Mouse (Mus musculus): Measurements from ENCODE around the gene Carns1. TPM values are rescaled to one million over a fixed set of nuclear protein-coding genes. Genes with fewer than 3 reads are reported as not detected.
A peak's percentile ranks its signal among the peaks of the same experiment; 100 is the strongest.

Carns1 gene
- total RNA-seq, 2 experiments from 2014 or later: 65.5 to 69.4 TPM

DNA sequence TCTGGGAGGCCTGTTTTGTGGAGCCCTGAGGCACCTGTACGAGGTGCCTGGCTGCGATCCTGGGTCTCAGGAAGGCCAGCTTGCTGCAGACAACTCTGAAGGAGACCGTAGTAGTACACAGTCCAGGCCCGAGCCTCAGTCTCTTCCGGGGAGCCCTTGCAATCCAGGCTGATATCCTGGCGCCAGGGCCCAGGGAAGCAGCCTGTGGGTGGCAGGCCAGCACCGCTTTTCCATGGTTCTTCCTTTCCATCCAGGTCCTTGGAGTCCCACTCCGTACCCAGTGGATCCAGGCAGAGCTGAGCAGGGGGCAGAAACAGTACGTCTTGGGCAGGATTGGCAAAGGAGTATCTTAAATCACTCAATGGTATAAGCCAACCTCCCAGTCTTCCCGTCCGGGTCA is 2.4 kb downstream of the Carns1 start:
- no peak for DNase-seq (ENCODE audit: low spot score in 2 of 2)

DNA sequence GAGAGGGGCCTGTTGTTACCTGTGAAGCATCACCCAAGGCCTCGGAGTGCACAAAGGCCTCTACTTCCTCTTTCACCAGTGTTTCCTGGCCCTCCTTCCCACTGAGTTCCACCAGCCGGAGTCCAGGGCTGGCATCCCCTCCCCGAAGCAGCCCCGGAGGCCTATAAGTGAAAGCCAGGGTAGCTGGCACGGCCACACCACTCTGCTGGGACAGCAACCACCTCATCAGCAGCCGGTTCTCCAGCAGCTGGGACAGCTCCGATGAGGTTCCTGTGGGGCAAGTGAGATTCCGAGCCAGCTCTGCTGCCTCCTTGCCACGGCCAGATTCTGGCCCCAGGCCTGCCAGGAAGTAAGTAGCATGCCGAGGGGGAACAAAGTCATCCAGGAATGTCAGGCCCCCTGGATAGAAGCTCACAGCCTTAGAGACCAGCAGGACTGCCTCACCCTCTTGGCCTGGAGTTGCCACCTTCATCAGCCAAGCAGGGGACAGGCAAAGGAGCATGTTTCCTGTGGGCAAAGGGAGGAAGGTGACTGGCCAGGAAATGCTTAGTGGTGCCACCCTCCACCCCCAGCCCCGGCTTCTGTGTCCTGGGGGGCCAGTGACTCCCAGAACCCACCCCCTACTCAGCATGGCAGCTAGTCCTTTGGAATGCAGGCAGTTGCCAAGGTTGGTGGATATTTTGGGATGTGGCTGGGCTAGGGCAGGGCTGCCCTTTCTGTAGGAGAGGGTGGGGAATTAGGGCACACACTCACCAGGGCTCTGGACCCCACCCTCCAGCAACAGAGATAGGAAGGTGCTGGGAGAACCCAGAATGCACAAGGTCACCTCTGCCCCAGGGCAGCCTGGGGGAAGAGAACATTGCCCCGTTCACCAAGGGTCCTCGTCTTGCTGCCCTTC is 3.6 kb downstream of the Carns1 start:
- DNase-seq (ENCODE audit: low spot score in 2 of 2): peak in 1 of 2 experiments; percentile 61

DNA sequence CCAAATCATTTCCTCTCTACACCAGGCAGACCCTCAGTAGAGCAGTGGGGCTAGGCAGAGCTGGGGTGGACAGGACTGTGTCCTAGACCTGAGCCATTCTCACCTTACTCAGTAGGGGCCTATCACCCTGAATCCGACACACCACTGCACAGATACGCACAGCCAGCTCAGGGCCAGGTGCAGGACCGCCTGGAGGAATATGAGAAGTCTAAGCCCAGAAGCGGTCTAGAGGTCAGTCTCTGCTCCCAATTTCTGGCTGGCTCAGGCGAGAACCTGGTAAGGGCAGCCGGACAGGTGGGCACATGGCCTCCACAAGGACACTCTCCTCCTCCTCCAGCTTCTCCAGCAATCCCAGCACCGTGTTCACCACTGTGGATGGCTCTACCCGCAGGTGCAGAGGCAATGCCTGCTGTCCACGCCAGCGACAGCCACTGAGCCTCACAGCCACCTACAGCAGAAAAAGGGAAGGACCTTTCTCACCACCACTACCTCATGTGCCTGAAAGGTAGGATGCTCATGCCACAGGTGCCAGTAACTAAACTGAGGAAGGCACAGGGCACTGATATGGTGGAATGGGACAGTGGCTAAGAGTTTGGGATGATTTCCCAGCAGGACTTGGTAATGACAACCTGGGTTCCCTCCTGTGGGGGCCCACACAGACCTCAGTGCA is 4.4 kb downstream of the Carns1 start:
- no peak for DNase-seq (ENCODE audit: low spot score in 2 of 2)

DNA sequence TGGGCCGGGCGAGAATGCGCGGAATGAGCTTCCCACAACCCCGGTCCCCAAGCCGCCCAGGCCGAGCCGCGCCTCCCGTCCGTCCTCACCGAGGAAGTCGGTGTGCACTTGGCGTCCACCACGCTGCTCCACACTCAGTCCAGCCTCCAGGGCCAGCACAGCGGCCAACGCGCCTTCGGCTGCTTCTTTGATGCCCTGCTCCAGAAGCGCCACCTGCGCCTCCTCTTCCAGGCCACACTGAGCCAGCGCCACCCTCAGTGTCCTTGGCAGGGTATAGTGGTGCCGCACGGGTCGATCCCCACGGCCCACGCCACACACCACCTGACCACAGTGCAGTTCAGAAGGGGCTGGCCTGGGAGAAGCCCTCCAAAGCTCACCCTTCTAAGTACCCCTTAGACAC is 5.5 kb downstream of the Carns1 start:
- no peak for DNase-seq (ENCODE audit: low spot score in 2 of 2)

DNA sequence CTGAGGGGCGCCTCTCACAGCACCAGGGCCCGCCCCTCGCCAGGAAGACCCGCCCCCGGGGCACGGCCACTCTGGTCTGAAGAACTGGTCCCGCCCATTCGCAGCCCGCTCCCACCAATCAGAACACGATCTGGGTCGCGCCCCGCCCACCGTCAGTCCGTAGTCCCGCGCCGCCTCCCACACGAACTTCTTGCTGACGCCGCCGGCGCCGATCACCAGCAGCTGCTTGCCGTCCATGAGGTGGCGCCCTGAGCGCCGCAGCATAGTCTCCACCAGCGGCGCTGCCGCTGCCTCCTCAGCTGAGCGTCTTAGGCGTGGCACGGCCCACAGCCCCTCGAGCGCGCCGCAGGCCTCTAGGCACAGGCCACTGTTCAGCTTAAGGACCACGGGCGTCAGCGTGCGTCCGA is 5.9 kb downstream of the Carns1 start:
- peak; percentile 99 to 100 for DNase-seq (ENCODE audit: low spot score in 2 of 2)

DNA sequence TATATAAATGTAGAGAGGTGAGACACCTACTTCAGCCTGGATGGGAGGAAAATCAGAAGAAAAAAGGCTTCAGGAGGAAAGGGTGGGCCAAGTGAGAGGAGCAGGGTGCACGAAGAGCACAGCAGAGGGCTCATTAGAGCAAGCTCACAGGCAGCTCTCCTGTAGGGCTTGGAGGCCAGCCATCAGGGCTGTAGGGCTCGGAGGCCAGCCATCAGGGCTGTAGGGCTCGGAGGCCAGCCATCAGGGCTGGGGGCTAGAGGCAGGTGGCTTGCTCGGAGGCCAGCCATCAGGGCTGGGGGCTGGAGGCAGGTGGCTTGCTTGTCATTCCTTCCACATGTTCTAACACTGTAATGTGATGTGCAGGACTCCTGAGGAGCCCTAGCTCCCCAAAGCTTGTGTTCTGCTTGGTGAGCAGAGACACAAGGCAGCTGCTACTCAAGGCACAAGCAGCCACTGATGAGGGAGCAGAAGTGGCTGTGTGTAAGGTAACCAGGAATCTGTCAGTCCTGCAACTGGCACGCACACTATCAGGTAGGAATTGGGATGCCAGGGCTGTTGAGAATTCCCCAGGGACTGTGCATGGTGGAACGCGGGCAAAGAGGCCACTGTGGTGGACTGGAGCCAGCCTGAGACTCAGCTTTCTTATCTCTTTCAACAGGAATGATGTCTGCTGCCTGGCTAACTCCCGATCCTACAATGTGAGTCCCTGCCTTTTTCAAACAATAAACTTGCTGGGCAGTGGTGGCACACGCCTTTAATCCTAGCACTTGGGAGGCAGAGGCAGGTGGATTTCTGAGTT is 8.4 kb downstream of the Carns1 start:
- DNase-seq (ENCODE audit: low spot score in 2 of 2): no peak

DNA sequence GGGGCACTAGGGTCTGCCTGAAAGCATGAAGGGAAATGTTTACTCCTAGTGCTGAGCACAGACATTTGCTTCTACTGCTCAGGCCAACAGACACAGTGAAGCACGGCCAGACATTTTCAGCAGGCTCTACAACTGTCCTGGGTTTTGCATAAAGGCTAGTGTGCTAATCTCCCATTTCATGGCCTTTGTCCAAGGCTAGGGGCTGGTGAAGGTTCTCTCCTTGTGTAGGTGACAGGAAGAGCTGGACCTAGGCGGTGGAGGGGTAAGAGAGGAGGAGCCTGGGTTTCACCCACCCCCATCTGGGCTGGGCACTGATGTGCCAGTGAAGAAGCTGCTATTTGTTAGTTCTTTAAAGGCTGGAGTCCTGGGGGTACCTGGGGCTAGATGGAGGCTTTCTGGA is 10.6 kb downstream of the Carns1 start:
- DNase-seq (ENCODE audit: low spot score in 2 of 2): no peak

DNA sequence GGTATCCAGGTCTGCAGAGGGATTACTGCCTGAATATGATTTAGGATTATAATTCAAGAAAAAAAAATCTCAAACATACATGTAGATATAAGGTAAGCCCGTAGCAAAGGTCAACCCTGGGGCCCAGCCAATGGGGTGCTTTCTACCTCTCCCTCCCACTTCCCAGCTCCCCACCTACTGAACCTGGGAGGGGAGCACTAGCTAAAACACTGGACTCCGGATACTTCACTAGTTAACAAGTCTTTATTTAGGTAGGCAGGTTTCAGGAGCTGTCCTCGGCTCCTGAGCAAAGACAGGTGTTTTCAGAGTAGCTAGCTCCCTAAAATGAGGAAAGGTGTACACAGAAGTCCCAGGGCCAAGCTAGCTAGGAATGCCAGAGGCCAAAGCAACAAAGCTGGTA is 11.2 kb downstream of the Carns1 start:
- DNase-seq (ENCODE audit: low spot score in 2 of 2): no peak

DNA sequence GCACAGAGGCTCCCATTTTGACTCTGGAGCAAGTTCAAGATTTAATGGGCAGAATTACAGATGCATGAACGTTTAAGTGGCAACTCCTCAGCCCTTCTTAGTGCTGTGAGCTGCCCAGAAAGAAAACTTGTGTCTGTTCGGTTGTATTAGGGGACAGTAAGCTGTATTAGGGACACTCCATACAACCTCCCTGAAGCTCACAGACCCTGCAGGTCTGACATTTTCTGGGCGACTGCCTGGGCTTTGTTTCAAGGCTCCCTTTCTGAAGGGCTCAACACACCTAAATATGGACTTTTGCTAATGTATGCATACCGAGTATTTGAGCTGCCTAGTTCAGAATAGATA is 11.8 kb downstream of the Carns1 start:
- DNase-seq (ENCODE audit: low spot score in 2 of 2): no peak

DNA sequence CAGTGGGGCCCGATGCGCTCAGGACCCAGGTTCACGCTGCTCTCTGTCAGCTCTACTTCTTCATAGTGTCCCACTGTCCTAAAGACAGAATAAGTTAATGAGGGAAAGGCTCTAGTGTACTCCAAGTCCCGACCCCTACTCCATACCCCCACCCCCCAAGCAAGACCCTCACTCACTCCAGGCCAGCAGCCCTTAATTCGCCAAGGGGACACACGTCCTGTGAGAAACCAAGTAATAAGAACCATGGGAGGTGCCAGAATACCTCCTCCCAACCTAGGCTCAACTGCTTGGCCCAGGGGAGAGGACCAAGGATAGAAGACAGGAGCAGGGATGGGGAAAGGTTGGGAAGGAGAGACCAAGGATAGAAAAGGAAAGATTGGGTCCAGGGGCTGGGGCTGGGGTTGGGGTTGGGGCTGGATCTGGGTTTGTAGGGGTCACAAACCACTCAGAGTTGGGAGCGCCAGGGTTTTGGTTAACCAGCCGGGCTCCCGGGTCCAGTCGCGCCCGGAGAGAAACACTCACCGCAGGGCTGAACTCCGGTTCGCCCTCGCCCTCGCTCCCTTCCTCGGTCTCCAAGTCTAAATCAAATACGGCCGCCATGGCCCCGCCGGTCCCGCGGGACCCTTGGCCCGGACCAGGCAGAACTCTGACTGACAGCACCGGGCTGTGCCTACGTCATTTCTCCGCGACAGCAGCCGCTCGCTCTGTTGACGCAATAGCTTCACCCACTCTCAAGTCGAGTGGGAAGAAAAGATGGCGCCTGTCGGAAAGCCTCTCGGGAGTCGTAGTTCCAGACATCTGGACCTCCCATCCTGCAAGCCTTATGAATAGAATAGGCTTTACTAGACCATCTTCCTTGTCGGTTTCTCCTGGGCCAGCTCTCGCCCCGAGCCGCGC is 12.4 kb downstream of the Carns1 start, which contains the start of gene Rps6kb2:
Rps6kb2 (minus strand) TSS at position 709 of the 897 bp plus-strand sequence.
- peak; percentile 94 to 97 for DNase-seq (ENCODE audit: low spot score in 2 of 2)

DNA sequence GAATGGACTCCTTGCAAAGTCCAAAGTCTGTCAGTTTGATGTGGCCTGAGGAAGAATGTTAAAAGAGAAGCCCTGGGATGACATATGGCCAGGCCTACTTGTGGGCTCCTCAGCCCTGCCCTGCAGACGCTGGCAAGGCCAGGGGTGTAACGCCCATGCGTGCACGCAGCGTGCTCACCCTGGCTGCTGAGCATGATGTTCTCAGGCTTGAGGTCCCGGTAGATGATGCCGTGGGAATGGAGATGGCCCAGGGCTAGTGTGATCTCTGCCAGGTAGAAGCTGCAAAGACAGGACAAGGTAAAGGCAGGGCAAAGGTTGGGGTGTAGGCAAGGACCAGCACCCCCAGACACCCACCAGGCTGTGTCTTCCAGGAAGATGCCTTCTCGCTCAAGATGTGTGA is 16.2 kb downstream of the Carns1 start:
- no peak for DNase-seq (ENCODE audit: low spot score in 2 of 2)

DNA sequence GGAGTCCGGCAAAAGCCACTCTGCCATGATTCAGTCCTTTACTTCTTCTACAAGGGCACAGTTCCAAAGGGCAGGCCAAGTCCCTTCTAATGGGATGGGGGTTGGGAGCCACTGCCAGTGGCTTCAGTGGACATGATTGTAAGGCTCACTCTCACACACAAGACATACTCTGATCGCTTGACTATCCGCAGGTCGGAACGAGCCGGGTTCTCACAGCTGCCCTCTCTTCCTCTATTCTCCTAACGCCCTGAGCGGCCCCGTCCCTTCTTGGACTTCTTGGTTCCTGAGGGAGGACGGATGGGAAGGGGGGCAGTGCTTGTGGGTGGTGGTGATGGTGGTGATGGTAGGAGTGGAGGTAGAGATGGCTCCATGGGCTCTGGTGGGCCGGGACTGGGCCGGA is 18.5 kb downstream of the Carns1 start:
- no peak for DNase-seq (ENCODE audit: low spot score in 2 of 2)

DNA sequence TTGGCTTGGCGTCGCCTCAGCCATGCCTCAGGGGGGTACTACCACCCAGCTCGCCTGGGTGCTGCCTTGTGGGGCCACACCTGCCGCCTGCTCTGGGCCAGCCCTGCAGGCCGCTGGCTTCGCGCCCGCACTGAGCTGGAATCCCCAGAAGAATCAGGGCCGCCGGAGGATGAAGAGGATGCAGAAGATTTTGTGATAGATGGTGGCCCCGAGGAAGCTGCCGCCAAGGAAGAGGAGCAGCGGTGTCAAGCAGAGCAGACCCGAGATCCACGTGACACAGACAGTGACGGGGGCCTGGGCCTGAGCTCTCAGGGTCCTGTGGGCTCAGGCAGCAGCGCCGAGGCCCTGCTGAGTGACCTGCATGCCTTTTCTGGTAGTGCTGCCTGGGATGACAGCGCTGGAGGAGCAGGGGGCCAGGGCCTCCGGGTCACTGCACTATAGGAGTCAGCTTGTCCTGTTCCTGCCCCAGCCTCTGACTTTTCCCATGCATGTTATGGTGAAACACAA is 19.2 kb downstream of the Carns1 start:
- no peak for DNase-seq (ENCODE audit: low spot score in 2 of 2)

DNA sequence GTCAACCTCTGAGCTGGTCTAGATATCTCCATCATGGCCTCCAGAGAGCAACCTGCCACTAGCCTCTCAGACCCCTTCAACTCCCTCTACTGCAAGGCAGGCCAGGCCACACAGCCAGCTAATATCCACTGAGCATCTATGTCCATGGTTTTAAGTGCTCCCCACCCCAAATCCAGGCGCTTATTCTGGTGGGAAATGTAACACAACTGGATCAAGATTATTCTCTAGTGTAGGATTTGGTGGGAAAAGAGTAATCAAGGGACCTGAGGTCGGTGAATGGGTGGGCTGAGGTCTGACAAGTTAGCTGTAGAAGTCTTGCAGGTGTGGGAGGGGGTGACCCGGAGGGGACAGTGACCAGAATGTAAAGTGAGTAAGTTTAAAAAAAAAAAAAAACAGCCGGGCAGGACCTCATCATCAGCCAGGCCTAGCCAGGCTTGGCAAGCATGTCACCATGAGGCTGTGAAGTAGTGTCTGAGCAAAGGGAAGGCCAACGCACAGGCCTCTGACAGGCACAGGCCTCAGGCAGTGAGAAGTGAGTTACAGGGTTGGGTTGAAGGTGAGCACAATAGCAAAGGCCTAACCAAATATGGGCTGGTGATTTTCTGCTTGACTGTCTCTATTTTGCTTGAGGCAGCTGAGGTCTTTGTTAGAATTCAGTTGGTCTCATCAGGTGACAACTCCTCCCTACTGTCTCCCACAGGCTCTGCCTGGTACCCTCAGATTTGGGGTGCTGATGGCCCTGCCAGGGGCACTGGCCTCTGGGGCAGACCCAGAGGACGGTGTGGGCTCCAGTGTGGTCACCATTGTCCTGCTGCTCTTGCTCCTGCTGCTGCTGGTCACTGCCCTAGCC is 19.8 kb downstream of the Carns1 start:
- no peak for DNase-seq (ENCODE audit: low spot score in 2 of 2)

DNA sequence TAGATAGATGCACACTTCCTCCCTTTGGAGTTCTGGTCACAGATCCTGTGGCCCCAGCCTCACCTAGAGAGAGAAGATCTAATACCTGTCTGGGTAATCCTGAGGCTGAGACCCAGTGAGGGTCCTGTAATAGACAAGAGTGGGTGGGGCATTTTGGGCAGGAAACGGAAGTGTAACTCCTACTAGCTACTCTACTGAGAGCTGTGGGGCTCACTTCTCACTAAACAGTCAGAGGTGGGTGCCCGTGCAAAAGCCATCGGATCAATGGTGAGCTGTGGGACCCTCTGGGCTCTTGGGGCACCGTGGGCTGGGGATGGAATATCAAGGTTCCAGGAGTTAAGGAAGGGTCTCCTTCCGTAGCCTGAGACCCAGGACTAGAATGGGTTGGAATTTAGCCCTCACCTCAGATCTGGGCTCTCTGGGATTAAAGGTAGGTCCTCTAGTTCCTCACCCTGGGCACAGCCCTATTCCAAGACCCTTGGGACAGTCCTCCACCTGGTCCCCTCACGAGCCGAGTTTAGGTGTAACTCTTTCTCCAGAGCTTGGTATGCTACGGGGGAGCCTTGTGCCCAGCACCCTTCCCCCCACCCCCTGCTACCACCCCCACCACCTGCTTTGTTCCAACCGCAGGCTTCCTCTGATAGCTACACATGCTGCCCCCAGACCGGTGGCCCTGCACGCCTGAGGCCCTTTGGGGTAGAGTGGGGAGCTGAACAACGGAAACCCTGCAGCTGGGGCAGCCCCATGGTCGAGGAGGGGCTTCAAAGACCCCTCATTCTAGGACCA is 20.6 kb downstream of the Carns1 start:
- no peak for DNase-seq (ENCODE audit: low spot score in 2 of 2)

DNA sequence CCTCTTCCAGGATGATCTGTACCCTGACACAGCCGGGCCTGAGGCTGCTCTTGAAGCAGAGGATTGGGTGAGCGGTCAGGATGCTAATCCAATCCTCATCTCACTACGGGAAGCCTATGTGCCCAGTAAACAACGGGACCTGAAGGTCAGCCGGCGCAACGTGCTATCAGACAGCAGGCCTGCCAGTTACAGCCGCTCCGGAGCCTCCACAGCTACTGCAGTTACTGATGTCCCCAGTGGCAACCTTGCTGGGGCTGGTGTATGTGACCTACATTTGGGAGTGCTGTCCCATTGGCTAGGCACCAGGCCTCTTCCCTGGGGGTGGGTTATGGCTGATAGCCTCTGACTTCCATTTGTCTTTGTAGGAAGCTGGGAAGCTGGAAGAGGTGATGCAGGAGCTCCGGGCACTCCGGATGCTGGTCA is 22.0 kb downstream of the Carns1 start, which contains the start of gene Ptprcap:
Ptprcap (plus strand) TSS at position 373 of the 423 bp plus-strand sequence.
- DNase-seq (ENCODE audit: low spot score in 2 of 2): no peak

DNA sequence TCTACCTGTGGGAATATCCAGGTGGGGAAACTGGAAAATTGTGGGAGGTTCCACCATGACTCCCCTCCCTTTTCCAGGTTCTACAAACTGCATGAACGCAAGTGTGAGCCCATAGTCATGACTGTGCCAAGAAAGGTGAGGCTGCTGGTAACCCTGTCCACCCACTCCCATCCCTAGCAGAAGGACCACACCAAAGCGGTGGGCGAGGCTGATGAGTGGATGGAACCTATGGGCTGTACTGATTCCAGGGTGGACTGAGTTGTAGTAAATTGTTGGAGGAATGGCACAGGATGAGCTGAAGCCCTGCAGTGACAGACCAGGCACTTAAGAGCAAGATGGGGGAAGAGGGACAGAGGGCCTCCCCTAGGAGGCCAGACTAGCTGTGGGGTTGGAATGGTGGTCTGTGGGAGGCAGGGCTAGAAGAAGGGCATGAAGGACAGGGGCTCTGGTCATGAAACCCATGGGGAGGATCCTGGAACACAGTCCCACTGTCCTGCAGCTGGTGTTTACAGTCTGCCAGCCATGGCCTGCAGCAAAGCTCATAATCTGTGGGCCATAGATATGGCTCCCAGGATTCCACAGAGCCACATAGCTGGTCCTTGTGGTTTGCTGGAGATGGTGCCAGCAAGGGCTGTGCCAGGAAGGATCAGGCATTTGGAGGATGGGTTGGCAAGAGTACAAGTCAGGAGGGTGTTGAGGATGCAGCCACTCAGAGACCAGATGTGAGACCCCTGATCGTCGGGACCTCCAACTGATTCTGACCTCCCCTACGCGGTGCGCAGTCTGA is 22.6 kb downstream of the Carns1 start:
- DNase-seq (ENCODE audit: low spot score in 2 of 2): no peak

DNA sequence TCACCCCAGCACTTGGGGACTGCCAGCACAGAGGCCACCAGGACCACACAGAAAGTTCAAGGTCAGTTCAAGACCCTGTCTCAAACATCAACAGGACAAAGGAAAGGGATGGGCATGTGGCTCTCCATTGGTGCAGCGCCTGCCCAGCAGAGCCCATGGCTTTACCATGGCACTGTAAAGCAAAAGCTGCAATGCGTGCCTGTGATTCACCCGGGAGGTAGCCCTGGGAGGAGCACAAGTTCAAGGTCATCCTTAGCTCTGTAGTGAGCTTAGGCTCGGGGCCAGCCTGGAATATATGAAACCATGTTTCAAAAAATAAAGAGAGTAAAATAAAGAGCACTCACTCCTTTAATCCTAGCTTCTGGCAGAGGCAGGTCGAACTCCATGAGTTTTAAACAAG is 23.4 kb downstream of the Carns1 start:
- no peak for DNase-seq (ENCODE audit: low spot score in 2 of 2)
